Mouse (Mus musculus): ENCODE data around the gene DXBay18. TPM values are rescaled to one million over a fixed set of nuclear protein-coding genes. Genes with fewer than 3 reads are reported as not detected.

DXBay18 gene
- polyA plus RNA-seq (2014; fragmentation: Illumina TruSeq; extraction: RNeasy Lipid Tissue Mini Kit (QIAGEN cat#74804); ENCODE audit: insufficient read depth, low read depth, low replicate concordance), result 0.70 TPM

DNA sequence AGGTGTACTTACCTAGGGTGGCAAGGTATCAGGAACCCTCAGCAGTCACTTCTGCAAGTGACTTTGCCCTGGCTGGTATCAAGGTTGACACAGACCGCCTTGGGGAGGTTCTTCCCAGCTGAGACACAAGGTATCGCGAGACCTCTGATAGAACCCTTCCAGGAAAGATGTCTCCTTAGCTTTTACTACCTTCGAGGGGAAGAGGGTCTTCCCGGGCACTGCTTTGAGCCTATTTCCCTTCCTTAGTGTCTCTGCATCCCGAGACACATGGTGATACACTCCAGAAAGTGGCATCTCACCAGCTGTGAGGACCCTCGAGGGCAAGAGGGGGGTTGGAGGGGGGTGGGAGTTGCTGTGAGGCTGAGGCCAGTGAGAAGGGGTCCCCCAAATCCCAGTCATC lies at the start of gene DXBay18:
Gene DXBay18 (minus strand): TSS at position 101 of the 400 bp plus-strand sequence.

DNA sequence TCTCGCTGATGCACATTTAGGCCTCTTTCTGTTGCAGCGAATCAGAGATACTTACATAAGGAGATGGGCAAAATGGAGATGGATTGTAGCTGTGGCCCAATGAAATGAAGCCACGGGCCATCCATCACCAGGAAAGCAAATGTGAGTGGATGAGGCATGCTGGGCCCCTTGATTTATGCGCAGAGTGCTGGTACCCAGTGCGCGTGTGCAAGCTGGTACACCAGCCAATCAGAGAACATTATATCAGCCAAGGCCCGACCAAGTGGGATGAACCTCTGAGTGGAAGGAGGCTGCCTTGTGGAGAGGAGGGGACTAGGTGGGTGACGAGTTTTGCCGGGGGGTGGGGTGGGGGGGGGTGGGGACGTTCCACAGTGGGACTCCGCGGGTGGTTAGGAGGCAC lies 42.7 kb upstream of the DXBay18 start, which contains the start of gene Xlr3b:
Gene Xlr3b (plus strand): TSS at position 274 of the 400 bp plus-strand sequence.

DNA sequence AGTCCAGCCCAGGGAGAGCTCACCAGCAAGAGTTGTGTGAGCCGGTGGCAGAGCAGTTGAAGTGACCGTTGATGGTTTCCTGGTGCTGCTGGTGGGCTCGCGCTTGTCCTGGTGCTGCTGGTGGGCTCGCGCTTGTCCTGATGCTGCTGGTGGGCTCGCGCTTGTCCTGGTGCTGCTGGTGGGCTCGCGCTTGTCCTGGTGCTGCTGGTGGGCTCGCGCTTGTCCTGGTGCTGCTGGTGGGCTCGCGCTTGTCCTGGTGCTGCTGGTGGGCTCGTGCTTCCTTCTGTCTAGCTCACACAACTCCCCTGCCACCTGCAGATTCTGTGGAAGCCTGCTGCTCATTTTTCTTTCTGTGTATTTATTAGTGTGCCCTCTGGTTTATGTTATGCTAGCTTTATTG lies 27.6 kb upstream of the DXBay18 start, which contains the start of gene Spin2d:
Gene Spin2d (minus strand): TSS at position 101 of the 400 bp plus-strand sequence.

DNA sequence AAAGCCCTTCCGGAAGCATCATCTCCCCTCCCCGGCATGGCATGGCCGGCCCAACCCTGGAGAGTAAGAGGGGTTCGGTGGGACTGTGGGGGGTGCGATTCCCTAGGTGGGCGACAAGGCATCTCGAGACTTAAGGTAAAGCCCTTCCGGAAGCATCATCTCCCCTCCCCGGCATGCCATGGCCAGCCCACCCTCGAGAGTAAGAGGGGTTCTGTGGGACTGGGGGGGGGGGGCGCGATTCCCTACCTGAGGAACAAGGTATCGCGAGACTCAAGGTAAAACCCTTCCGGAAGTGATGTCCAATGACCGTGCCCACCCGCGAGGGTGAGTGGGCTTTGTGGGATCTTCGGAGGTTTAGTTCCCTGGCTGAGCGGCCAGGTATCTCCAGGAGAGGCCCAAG lies 754 bp downstream of the DXBay18 start, which contains the start of gene Xlr5b:
Gene Xlr5b (plus strand): TSS at position 301 of the 400 bp plus-strand sequence.

DNA sequence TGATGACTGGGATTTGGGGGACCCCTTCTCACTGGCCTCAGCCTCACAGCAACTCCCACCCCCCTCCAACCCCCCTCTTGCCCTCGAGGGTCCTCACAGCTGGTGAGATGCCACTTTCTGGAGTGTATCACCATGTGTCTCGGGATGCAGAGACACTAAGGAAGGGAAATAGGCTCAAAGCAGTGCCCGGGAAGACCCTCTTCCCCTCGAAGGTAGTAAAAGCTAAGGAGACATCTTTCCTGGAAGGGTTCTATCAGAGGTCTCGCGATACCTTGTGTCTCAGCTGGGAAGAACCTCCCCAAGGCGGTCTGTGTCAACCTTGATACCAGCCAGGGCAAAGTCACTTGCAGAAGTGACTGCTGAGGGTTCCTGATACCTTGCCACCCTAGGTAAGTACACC lies 32.5 kb downstream of the DXBay18 start, which contains the start of gene Gm14685:
Gene Gm14685 (plus strand): TSS at position 301 of the 400 bp plus-strand sequence.

DNA sequence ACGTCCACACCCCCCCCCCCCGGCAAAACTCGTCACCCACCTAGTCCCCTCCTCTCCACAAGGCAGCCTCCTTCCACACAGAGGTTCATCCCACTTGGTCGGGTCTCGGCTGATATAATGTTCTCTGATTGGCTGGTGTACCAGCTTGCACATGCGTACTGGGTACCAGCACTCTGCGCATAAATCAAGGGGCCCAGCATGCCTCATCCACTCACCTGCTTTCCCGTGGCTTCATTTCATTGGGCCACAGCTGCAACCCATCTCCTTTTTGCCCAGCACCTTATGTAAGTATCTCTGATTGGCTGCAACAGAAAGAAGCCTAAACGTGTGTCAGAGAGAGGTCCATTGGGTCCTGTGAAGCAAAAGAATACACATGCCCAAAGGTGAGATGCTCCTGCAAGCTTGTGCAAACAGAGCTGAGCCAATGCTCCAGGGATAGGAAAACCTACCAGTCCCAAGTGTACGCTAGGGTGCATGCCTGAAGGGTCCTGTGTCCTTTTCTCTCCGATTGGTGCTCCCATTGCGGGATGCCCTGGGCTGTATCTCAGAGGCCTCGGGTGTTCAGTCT lies 52.2 kb downstream of the DXBay18 start, which contains the start of gene Xlr3a:
Gene Xlr3a (minus strand): TSS at position 155 of the 568 bp plus-strand sequence.

Other genes starting within 250 kb of the DXBay18 start
- 80.2 TPM for gene Cetn2, start 231.0 kb downstream of the DXBay18 start, polyA plus RNA-seq (2014; fragmentation: Illumina TruSeq; extraction: RNeasy Lipid Tissue Mini Kit (QIAGEN cat#74804); ENCODE audit: insufficient read depth, low read depth, low replicate concordance)
- 14.0 TPM for gene Nsdhl, start 230.9 kb downstream of the DXBay18 start, polyA plus RNA-seq (2014; fragmentation: Illumina TruSeq; extraction: RNeasy Lipid Tissue Mini Kit (QIAGEN cat#74804); ENCODE audit: insufficient read depth, low read depth, low replicate concordance)
- 4.2 TPM for gene Zfp185, start 162.1 kb downstream of the DXBay18 start, polyA plus RNA-seq (2014; fragmentation: Illumina TruSeq; extraction: RNeasy Lipid Tissue Mini Kit (QIAGEN cat#74804); ENCODE audit: insufficient read depth, low read depth, low replicate concordance)
- gene Pnma5, start 112.3 kb downstream of the DXBay18 start, polyA plus RNA-seq (2014; fragmentation: Illumina TruSeq; extraction: RNeasy Lipid Tissue Mini Kit (QIAGEN cat#74804); ENCODE audit: insufficient read depth, low read depth, low replicate concordance), result not detected
- not detected for gene Pnma3, start 84.7 kb downstream of the DXBay18 start, polyA plus RNA-seq (2014; fragmentation: Illumina TruSeq; extraction: RNeasy Lipid Tissue Mini Kit (QIAGEN cat#74804); ENCODE audit: insufficient read depth, low read depth, low replicate concordance)
- gene Xlr4a, start 67.0 kb downstream of the DXBay18 start, polyA plus RNA-seq (2014; fragmentation: Illumina TruSeq; extraction: RNeasy Lipid Tissue Mini Kit (QIAGEN cat#74804); ENCODE audit: insufficient read depth, low read depth, low replicate concordance), result 2.3 TPM
- gene Xlr3a, start 52.4 kb downstream of the DXBay18 start, polyA plus RNA-seq (2014; fragmentation: Illumina TruSeq; extraction: RNeasy Lipid Tissue Mini Kit (QIAGEN cat#74804); ENCODE audit: insufficient read depth, low read depth, low replicate concordance), result 0.30 TPM
- gene Gm14685, start 32.4 kb downstream of the DXBay18 start, polyA plus RNA-seq (2014; fragmentation: Illumina TruSeq; extraction: RNeasy Lipid Tissue Mini Kit (QIAGEN cat#74804); ENCODE audit: insufficient read depth, low read depth, low replicate concordance), result not detected
- gene Xlr5b, start 654 bp downstream of the DXBay18 start, polyA plus RNA-seq (2014; fragmentation: Illumina TruSeq; extraction: RNeasy Lipid Tissue Mini Kit (QIAGEN cat#74804); ENCODE audit: insufficient read depth, low read depth, low replicate concordance), result not detected
- gene Spin2d, start 27.5 kb upstream of the DXBay18 start, polyA plus RNA-seq (2014; fragmentation: Illumina TruSeq; extraction: RNeasy Lipid Tissue Mini Kit (QIAGEN cat#74804); ENCODE audit: insufficient read depth, low read depth, low replicate concordance), result not detected
- 1.1 TPM for gene Xlr3b, start 42.8 kb upstream of the DXBay18 start, polyA plus RNA-seq (2014; fragmentation: Illumina TruSeq; extraction: RNeasy Lipid Tissue Mini Kit (QIAGEN cat#74804); ENCODE audit: insufficient read depth, low read depth, low replicate concordance)
- 3.0 TPM for gene Xlr4b, start 64.9 kb upstream of the DXBay18 start, polyA plus RNA-seq (2014; fragmentation: Illumina TruSeq; extraction: RNeasy Lipid Tissue Mini Kit (QIAGEN cat#74804); ENCODE audit: insufficient read depth, low read depth, low replicate concordance)
- gene F8a, start 78.8 kb upstream of the DXBay18 start, polyA plus RNA-seq (2014; fragmentation: Illumina TruSeq; extraction: RNeasy Lipid Tissue Mini Kit (QIAGEN cat#74804); ENCODE audit: insufficient read depth, low read depth, low replicate concordance), result 6.4 TPM
- gene Xlr4c, start 93.7 kb upstream of the DXBay18 start, polyA plus RNA-seq (2014; fragmentation: Illumina TruSeq; extraction: RNeasy Lipid Tissue Mini Kit (QIAGEN cat#74804); ENCODE audit: insufficient read depth, low read depth, low replicate concordance), result 1.5 TPM
- not detected for gene Xlr3c, start 115.9 kb upstream of the DXBay18 start, polyA plus RNA-seq (2014; fragmentation: Illumina TruSeq; extraction: RNeasy Lipid Tissue Mini Kit (QIAGEN cat#74804); ENCODE audit: insufficient read depth, low read depth, low replicate concordance)
- not detected for gene Xlr5a, start 143.5 kb upstream of the DXBay18 start, polyA plus RNA-seq (2014; fragmentation: Illumina TruSeq; extraction: RNeasy Lipid Tissue Mini Kit (QIAGEN cat#74804); ENCODE audit: insufficient read depth, low read depth, low replicate concordance)
- gene Xlr5c, start 143.5 kb upstream of the DXBay18 start, polyA plus RNA-seq (2014; fragmentation: Illumina TruSeq; extraction: RNeasy Lipid Tissue Mini Kit (QIAGEN cat#74804); ENCODE audit: insufficient read depth, low read depth, low replicate concordance), result not detected
- gene Gm45015, start 187.4 kb upstream of the DXBay18 start, polyA plus RNA-seq (2014; fragmentation: Illumina TruSeq; extraction: RNeasy Lipid Tissue Mini Kit (QIAGEN cat#74804); ENCODE audit: insufficient read depth, low read depth, low replicate concordance), result not detected
- gene Zfp275, start 193.2 kb upstream of the DXBay18 start, polyA plus RNA-seq (2014; fragmentation: Illumina TruSeq; extraction: RNeasy Lipid Tissue Mini Kit (QIAGEN cat#74804); ENCODE audit: insufficient read depth, low read depth, low replicate concordance), result 4.8 TPM
- gene Gm18336, start 249.3 kb upstream of the DXBay18 start, polyA plus RNA-seq (2014; fragmentation: Illumina TruSeq; extraction: RNeasy Lipid Tissue Mini Kit (QIAGEN cat#74804); ENCODE audit: insufficient read depth, low read depth, low replicate concordance), result not detected

All from lung, adult 10 weeks (tissue).